Mouse (Mus musculus): ENCODE data around the gene Sestd1.

Sestd1 gene

DNA sequence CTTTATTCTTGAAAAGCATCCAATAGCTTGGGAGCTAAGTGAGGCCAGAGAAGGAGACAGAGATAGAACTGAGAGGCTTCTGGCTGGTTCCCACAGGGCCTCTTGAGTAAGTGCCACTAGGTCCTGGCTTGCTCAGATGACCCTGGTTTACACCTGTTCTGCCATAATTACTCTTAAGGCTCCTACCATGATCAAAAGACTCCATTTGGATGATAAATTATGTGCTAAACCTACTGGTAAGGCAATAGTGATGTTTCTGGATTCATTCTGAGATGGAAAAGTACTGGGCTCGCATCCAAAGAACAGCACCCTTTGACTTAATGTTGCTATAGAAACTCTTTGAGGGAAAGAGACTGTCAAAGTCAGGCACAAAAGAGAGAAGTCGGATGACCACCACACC lies 106.1 kb downstream of the Sestd1 start:
- no peak for DNase-seq (ENCODE audit: low spot score in 2 of 2)

GRCm38 (mm10) chr2:77173821-77174220 lies 106.6 kb downstream of the Sestd1 start:
- no peak for DNase-seq (ENCODE audit: low spot score in 2 of 2)

DNA sequence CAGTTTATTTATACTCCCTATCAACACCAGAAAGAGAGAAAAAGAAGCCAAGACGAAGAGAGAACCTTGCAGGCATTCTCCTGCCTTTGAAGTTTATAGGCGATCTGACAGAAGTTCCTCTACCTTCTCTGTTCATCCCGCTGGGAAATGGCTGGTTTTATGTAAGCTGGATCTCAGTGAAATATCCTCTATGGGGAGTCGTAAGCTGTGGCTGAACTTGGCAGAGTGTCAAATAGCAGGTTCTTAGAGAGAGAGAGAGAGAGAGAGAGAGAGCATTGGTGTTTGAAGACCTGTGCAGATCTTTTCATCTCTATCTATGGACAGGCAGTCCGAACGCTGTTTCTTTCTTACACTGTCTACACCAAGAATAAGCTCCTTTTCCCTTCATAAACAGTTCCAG lies 107.0 kb downstream of the Sestd1 start:
- DNase-seq (ENCODE audit: low spot score in 2 of 2): no peak

DNA sequence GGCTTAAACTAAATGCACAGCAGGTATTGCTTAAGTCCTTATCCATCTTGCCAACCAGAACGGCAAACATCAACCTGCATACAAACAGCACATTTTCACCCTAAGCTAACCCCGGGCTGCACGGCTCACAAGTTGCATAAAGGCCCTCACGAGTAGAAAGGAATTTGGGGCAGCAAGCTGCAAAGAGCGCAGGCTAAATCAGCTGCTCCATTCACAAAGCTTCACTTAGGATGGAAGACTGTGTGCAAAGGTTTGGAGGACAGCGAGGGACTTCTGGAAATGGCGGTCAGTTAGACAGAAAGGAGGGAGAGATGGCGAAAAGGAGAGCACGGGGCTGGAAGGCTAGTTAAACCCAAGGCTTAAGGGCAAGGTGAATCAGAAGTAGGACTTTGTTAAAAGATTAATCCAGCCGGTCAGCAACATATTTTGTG lies 108.1 kb downstream of the Sestd1 start:
- DNase-seq (ENCODE audit: low spot score in 2 of 2): no peak

- DNase-seq (ENCODE audit: low spot score in 2 of 2): no peak
These were observed 108.8 kb downstream of the Sestd1 start for GRCm38 (mm10) chr2:77171444-77172240.

DNA sequence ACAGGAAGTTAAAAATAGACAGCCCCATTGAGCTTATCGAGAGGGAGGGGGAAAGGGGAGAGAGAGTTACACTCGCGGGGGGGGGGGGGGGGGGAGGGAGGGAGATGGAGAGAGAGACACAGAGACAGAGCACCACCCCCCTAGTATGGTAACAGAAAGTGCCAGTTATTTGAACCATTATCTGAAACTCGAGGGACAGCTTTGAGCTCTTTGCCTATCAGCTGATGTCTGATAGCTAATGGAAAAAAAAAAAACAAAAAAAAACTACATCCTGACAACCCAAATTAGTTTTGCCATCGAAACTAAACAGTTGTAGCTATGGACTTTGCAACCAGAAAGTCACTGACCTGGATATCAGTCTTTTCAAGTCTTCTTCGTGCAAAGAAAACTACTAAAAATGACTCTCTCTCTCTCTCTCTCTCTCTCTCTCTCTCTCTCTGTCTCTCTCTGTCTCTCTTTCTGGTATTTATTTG lies 109.7 kb downstream of the Sestd1 start, which contains the start of gene Ccdc141:
Gene Ccdc141, minus strand, starts transcription at position 4 of the 473 bp plus-strand sequence.
- DNase-seq (ENCODE audit: low spot score in 2 of 2): no peak

- DNase-seq (ENCODE audit: low spot score in 2 of 2): peak; percentile 18 to 65
These were observed 110.3 kb downstream of the Sestd1 start for GRCm38 (mm10) chr2:77169916-77170632.

DNA sequence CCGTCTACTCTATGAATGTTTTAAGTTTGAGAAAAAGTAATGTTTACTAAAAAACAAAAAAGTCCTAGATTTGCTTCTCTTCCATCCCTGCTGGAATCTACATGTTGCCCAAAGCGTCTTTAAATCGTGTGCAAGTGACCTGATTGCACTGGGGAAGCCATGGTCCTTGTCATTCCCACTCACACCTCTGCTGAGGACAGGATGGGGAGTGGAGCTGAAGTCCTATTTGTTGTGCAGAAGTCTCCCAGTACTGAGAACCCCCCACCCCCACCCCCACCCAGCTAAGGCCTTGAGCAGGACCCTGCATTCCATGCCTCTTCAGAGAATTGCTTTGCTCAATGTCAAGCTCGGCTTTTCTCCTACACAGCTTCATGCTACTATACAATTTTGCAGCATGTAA lies 111.2 kb downstream of the Sestd1 start:
- DNase-seq (ENCODE audit: low spot score in 2 of 2): no peak

DNA sequence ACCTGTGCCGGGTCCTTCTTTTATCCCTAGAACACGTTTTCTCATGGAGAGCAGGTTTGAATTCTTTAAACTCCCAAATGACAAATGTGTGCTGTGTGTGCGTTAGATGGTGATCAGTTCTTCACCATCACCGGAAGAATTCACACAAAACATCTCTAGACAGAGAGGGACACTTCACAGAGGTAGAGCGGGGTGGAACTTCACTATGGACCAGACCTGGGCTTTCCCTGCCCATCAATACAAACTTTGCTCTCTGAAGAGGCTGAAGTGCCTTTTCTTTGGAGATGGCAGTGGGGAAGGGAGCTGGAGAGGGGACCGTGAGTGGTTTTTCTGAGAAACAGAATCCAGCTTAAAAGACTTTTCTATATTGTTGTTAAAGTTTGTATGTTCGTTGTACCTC lies 111.6 kb downstream of the Sestd1 start:
- DNase-seq (ENCODE audit: low spot score in 2 of 2): no peak

DNA sequence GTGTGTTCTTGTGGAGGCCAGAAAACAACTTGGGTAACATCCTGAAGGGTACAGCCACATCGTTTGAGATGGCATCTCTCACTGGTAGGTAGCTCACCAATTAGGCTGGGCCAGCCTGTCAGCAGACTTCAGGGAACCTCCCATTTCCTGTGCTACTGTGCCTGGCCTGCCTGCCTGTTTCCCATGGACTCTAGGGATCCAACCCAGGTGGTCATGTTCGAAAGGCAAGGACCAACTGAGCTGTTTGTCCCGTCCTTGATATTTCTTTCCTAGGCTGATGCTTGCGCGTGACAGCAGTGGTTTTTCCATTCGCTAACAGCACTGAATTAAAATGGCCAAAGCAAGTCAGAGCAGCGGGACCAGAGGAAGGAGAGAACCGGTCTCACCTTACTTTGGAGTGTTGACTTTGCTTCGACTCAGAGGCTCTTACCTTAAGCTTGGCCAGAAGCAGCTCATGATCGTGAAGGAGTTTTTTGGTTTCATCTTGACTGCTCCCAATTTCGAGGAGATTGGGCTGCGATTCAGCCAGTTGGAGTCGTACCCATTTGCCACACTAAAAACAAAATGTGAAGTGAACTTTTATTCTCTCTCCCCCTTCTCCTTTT lies 112.2 kb downstream of the Sestd1 start:
- no peak for DNase-seq (ENCODE audit: low spot score in 2 of 2)

DNA sequence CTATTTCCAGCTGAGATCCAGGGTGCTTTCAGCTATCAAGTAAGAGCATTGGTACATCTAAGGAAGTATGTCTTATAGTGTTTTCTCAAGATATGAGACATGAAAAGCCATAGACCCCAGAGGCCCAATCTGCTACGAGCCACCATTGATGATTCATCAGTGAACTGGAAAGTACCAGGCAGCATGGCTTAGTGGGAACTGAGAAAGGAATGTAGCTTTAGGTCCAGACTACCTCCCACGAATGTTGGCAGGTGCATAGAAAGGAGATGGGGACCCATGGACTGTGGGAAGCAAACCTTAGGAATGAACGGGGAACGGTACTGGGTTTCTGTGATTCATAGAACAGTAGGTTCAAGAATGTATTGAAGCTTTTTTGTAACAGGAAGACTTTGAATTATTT lies 114.0 kb downstream of the Sestd1 start:
- DNase-seq (ENCODE audit: low spot score in 2 of 2): no peak

GRCm38 (mm10) chr2:77164662-77165061 lies 115.7 kb downstream of the Sestd1 start:
- DNase-seq (ENCODE audit: low spot score in 2 of 2): no peak

GRCm38 (mm10) chr2:77163381-77163780 lies 117.0 kb downstream of the Sestd1 start:
- DNase-seq (ENCODE audit: low spot score in 2 of 2): no peak

- no peak for DNase-seq (ENCODE audit: low spot score in 2 of 2)
These were observed 118.3 kb downstream of the Sestd1 start for GRCm38 (mm10) chr2:77162135-77162534.

GRCm38 (mm10) chr2:77157546-77157945 lies 122.8 kb downstream of the Sestd1 start:
- DNase-seq (ENCODE audit: low spot score in 2 of 2): no peak

DNA sequence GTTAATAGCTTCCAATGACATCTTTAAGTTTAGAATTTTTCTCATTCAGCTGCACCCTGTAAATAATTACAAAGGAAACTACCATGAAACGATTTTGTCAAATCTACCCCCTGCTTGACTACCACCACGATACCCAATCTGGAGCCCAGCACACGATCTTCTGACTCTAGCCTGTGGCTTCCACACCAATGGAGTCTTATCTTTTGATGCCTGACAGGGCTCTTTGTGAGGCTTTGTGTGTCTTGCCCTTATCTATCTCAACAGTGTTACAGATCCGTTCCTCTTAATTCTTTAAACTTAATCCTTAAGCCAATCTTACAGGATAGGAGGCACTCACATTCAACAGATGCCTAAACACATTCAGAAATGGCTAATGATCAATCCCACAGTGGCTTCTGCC lies 126.3 kb downstream of the Sestd1 start:
- DNase-seq (ENCODE audit: low spot score in 2 of 2): no peak

DNA sequence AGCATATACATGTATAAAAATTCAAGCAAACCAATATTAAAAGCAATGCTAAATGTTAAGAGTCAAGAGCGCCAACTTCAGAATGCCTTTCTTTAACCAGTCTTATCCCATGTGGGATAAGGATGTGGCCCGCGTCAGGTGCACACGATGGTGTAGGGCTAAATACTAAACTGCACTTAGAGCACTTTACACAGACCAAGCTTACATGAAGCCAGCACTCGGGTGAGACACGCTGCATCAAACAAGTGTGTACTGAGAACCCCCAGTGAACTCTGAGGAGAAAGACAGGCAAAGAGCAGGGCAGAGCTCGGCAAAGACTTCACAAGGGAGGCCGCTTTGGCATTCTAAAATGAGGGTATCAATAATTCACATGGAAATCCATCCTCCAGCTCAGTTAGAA lies 129.1 kb downstream of the Sestd1 start:
- peak in 1 of 2 experiments; percentile 44 for DNase-seq (ENCODE audit: low spot score in 2 of 2)

DNA sequence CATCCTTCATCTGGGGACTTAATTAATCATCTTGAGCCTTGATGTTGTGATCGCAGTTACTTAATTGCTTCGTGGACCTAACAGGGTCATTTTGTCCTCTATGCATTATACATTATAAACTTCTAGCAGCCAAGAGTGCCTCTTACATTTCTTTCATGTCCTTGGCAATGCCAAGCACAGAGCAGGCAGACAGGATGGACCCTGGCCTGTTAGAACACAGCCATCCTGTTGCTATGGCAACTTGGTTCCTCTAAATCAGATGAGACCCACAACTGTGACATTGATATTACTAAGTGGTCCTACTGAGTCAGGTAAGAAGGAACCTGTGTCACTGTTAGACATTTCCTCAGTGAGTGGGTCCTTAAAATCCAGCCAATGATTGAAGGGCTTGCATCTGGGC lies 130.8 kb downstream of the Sestd1 start:
- peak in 1 of 2 experiments; percentile 11 for DNase-seq (ENCODE audit: low spot score in 2 of 2)

GRCm38 (mm10) chr2:77148215-77148614 lies 132.2 kb downstream of the Sestd1 start:
- peak in 1 of 2 experiments; percentile 43 for DNase-seq (ENCODE audit: low spot score in 2 of 2)

DNA sequence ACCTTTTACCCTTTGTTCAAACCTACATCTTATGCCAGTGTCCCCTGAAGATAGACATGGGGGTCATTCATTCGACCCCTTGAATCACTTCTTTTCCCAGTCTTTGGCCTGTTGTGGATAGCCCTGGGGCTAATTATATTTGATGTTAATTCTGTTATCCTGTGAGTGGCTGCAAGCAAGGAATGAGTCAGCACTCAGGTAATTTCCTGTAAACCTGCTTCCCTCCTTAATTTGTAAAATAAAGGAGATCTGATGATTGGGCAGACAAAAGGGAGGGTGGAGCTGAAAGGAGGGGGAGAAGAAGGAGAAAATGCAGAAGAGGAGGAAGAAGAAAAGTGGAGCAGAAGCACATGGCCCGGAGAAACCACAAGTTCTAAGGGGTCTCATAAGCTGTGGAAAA lies 133.4 kb downstream of the Sestd1 start:
- DNase-seq (ENCODE audit: low spot score in 2 of 2): no peak

GRCm38 (mm10) chr2:77146291-77146690 lies 134.1 kb downstream of the Sestd1 start:
- DNase-seq (ENCODE audit: low spot score in 2 of 2): peak in 1 of 2 experiments; percentile 25

- DNase-seq (ENCODE audit: low spot score in 2 of 2): peak in 1 of 2 experiments; percentile 8
These were observed 136.9 kb downstream of the Sestd1 start for GRCm38 (mm10) chr2:77143536-77143935.
